Mouse (Mus musculus) left cerebral cortex, postnatal 4 days (tissue): ENCODE data around the gene Robo3. TPM values are rescaled to one million over a fixed set of nuclear protein-coding genes. Genes with fewer than 3 reads are reported as not detected.

Experiments
- DNase-seq: peaks from one replicate; pipeline ENCODE4 v3.0.0-alpha.2; 2022
- intact Hi-C: fragments of 180-260 bp; cut with DNase I; formaldehyde crosslinking; loops from one replicate; pipeline ENCODE4 v1.15.1; 2025
- total RNA-seq, 2 experiments: library from RNA; stranded (reverse); gene quantifications; 2 replicates each; pipeline ENCODE4 v1.2.3; 2021

Gene Robo3
- 1 to 10 TPM; 6.1 to 6.6 TPM for total RNA-seq

DNA sequence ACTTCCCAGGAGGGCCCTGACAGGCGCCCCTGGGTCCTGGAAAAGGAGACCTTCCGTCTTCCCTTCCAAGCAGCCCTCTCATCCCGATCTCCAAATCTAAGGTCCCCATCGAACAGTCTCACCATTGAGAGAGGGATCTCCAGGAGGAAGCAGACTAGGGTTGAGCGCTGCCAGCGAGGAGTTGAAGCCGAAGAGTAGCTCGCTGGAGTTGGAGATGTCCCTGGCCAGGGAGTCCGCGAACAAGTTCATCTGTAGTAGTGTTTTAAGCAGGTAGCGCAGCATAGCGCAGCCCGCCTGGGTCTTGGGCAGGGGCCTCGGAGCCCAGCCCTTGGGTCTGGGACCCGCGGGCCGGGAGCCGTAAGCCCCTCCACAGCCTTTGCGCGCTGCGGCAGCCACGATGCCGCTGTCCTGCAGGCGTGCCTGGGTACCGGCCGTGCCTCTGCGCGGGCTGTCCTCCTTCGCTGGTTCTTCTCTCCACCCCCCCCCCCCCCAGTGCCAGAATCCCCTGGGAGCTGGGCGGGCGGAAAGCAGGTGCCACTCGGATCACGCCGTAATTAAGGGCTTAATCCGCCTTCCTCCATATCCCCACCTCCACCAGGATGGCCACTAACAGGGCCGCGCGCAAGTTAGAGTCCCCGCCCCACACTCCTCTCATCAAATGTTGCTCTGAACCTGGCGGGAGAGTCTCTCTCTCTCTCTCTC lies at the start of gene Robo3:
Gene Robo3, minus strand, starts transcription at position 527 of the 702 bp plus-strand sequence.
- intact Hi-C loops, result loop anchor here (5.0 to 10.0 kb wide), 2 partner anchors 114 to 502 kb away; no protein-coding TSS in a partner anchor

DNA sequence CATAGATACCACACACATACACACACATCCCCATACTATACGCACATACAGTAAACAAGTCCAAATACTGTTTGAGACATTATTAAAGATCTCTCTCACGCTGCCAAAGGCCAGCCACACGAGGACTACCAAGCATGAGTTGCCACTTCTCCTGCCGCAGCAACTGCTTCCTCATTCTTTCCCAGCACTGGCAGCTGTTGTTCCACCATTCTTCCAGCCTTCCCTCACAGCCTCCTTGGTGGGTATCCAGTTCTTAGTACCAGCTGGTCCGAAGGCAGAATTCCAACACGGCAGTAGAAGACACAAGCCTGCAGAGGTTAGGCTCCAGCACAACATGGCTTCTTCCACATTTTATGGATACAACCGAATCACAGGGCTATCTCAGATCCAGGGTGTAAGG lies 41.9 kb upstream of the Robo3 start:
- intact Hi-C loops, result no loop called here
- peak; percentile 43 for DNase-seq

More for the DNA sequence above, at the start of gene Robo3:
- DNase-seq, result no peak

DNA sequence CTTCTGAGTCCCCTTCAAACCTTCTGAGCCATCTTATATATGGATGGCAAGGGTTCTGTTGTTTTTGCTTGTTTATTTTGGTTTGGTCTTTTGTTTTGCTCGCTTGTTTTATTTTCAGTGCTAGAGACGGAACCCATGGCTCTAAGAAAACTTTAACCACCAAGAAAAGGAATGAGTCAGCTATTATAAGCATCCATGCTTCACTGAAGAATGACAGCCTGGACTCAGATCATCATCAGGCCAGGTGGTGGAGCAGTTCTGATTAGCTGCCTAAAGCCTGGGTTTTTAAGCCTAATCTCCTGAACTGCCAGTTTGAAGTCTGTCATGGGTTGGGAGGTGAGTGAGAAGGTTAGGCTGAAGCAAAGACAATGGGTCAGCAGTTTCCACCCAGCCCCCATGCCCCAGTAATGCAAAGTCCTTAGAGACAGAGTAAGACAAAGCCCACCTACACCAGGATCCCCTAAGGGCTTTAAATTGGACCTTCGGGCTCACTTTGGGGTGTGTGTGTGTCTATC lies 40.6 kb upstream of the Robo3 start:
- no peak for DNase-seq
- intact Hi-C loops, result no loop called here

DNA sequence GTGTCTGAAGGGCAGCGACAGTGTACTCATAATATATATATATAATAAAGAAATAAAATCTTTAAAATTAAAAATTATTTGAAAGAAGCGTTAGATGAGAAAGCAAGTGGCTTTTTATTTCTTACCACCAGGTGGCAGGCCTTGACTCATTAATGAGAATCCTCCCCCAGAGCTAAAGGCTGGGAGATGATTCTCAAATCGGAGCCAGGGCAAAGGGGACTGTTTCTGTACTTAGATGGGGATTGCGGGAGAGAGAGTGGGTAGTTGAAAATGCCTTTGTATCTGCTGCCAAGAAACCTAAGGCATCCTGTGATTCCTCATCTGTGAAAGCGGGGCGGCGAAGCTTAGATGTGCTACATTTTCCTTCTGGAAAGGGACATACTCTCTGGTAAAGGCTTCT lies 29.7 kb upstream of the Robo3 start:
- DNase-seq, result peak; percentile 44
- intact Hi-C loops, result loop anchor here (2.0 to 10.0 kb wide), 2 partner anchors 154 to 472 kb away; no protein-coding TSS in a partner anchor

DNA sequence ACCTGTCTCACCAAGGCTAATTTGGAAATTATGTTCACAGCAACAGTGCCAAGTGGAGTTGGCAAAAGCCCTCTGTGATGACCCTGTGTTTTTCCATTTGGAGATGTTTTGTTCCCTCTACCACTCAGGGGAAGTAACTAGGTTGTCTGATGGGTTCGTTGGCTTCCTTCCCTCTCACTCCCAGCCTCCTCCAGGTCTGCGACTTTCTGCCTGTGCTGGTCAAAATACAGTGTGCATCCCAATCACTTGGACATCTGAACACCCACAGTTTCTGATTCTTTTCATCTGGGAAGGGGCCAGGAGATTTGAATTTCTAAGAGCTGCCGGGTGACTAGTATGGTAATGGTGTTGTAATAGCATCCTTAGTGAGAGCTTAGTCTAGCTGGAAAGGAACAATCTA lies 28.5 kb upstream of the Robo3 start:
- intact Hi-C loops, result loop anchor here (10.0 kb wide), 1 partner anchor 473 kb away; no protein-coding TSS in a partner anchor
- no peak for DNase-seq

DNA sequence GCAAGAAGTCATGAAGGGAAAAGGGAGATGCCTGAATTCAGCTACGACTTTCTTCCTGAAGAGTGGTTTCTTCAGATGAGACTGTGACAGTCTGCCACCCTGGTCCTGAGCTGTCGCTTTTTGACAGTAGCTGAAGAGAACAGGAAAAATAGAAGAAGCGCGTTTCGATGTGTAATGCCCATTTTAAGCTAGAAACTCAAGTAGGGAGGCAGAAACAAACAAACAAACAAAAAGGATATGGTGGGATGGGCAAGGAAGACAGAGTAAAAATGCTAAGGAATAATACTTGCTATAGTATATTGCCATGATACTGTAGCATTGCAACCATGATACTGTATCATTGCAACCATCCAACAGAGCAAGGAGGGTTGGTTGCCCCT lies 27.9 kb upstream of the Robo3 start:
- DNase-seq, result no peak
- intact Hi-C loops, result loop anchor here (10.0 kb wide), 1 partner anchor 474 kb away; no protein-coding TSS in a partner anchor

DNA sequence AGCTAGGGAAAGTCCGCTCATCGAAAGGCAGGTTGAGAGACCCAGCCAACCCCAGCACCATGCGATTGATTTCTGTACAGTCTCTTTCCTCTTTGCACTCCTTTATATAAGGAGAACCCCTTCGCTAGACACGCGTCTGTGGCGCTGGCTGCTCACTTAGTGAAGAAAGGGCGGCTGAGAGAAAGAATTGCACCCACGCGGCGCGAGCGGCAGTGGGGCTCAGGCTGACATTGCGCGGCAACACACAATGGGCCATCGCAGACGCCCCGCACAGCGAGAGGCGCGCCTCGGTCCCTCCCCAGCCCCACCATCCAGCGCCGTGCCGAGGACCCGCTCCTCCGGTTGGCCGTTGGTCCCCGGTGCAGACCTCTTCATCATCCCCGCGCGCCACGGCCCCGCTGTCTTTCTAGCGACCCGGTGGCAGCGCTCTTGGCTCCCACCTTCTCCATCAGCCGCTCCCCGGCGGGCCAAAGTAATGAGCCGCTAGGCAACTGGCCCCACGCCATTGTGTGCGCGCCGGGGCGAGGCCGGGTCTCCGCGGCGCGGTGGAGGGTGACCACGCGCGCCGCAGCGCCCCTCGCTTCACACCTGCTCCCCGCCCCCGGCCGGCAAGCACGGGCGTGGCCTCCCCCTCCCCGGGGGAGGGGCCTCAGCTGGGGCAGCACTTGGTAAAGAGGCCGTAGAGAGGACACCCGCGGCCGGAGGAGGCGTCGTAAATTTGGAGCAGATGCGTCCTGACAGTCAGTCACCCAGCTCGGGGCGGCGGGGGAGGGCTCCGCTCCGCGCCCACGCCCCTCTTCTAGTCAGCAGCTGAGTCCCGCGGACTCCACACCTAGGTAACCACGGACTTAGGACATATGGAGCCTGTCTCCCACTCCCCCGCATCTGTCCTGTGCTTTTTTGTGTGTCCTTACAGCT lies 27.3 kb upstream of the Robo3 start:
- intact Hi-C loops, result loop anchor here (10.0 kb wide), 1 partner anchor 474 kb away; no protein-coding TSS in a partner anchor
- DNase-seq, result peak; percentile 68

DNA sequence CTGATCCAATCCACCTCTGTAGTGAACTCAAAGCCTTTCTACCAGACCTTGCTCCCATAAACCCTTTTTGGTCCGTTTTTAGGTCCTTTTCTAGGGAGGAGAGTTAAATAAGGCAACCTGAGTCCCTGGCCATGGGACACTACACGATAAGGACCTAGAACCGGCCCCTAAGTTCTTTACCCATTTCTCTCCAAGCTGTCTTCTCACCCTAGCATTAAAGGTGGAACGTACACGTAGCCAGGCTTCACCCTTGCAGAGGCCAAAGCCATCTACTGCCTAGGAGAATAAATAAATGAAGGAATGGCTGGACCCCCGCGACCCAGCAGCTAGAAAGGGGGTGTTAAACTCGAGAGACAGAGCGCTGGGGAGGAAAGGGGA lies 26.6 kb upstream of the Robo3 start:
- intact Hi-C loops, result loop anchor here (10.0 kb wide), 1 partner anchor 475 kb away; no protein-coding TSS in a partner anchor
- no peak for DNase-seq

DNA sequence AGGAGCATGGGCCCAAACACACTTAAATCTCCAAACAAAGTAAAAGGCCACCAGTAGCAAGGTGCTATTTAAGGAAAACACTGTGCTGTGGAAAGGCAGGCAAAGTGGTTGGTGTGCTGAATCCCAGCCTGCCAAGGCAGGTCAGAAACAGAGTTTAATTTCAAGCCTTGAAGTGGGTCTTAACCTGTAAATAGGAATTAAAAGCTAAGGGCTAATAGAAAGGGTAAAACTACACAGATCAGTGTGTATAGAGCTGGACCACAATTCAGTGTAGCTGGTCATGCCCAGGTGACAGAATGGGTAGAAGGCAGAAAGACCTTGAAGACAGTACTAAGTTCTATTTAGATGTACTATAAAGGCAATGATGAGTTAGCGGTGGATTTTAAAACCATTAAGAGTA lies 24.1 kb upstream of the Robo3 start:
- no peak for DNase-seq
- intact Hi-C loops, result no loop called here

DNA sequence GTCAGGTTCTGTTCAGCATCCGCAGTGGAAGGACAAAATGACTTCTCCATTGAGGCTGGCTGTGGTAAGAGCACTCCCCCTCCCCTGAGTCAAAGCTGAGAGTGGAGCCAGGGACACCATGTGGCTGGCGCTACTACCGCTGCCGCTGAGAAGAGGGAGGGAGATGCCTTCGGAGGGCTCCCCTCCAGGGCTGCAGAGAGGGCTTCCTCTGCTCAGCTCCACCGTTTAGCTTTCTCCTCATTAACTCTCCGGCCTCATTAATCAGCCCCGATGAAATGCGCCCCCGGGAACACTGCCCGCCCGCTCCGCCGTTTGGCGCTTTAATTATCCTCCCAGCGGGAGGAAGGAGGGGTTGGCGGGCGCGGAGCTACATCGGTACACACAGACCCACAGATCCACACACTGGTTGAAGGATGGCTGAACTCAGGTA lies 23.4 kb upstream of the Robo3 start:
- DNase-seq, result peak; percentile 78
- intact Hi-C loops, result no loop called here

DNA sequence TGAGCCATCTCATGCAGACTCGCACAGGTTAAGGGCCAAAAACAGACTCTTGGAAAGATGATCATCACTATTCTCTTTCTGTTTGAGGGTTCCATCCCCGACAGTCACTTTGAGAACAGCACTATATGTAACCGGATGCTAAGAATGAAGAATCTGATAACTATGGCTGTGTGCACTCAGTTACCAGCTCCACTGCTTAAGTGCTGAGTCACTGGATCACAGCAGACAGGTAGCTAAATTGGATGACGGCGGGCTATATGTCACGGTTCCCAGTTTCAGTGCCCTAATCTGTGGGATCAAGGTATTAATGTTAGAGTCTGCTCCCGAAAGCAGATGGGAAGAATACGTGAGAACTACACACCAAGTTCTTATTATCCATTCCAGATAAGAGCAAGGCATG lies 22.8 kb upstream of the Robo3 start:
- no peak for DNase-seq
- intact Hi-C loops, result no loop called here

DNA sequence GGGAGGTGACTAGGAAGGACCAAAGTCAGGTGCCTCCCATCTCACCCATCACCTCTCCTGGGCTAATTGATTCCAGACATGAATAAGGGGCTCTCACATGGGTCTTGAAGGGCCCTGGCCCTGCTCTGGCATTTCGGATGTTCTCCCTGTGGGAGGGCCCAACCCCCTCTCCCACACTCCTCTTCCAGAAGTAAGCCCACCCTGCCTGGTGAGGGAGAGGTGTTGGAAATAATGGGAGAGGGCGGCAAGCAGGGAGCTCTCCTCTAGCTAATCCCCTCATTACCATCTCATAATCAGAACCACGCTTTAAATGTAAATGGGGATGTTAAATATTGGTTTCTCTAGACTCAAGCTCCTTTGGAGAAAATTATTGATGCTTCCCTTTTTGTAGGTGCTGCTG lies 21.9 kb upstream of the Robo3 start:
- no peak for DNase-seq
- intact Hi-C loops, result no loop called here

DNA sequence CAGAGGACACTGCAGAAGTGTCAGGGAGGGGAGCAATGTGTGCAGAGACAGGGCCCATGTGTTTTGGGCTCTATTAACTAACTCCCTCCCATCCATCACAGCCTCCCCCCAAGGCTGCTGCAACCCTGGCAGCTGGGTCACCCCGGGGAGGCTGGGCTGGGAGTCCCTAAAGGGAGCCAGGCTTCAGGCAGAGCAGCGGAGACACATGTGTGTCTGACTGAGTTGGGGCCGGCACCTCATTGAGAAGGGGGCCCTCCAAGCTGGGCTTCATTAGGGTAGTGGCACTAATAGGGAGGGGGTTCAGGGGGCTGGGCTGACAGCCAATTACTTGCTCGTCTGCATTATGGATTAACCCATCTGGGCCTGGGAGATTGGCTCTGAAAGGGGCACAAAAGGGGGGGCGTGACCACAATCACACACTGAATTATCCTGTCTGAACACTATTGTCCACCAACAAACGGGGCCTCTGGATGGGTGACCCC lies 21.0 kb upstream of the Robo3 start:
- peak; percentile 34 for DNase-seq
- intact Hi-C loops, result no loop called here

DNA sequence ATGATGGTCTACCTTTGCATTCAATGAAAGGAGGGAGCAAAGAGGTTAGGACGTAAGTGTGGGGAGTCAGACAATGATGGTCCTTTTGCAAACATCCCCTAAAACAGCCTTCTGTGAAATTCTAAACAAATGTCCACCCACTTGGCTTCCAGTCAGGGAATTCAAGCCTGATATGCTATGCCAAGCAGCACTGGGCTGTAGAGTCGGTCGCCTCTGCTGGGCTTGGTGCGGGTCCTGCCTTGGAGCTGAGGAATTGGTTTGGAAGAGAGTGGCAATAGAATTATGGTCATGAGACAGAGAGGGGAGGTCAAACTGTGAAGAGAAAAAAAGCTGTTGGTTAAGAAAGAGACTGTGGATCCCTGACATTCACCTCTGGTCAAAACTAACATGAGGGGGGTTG lies 20.3 kb upstream of the Robo3 start:
- DNase-seq, result no peak
- intact Hi-C loops, result no loop called here

DNA sequence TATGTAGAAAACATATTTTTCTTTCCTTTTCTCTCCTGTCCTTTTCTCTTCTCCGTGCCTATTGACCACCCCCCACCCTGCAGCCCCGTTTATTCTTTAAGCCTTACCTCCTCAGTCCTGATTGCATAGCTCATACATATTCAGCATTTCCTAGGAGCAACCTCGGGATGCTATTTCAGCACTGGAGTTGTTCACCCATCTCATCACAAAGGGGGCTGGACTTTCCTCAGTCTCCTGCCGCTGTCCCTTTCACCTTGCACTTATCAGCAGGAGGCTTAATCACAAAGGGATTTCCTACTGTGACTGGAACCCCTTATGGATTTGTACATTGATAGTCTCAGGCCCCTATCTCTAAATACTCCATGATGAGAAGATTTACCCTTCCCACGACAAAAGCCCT lies 19.4 kb upstream of the Robo3 start:
- intact Hi-C loops, result no loop called here
- no peak for DNase-seq

DNA sequence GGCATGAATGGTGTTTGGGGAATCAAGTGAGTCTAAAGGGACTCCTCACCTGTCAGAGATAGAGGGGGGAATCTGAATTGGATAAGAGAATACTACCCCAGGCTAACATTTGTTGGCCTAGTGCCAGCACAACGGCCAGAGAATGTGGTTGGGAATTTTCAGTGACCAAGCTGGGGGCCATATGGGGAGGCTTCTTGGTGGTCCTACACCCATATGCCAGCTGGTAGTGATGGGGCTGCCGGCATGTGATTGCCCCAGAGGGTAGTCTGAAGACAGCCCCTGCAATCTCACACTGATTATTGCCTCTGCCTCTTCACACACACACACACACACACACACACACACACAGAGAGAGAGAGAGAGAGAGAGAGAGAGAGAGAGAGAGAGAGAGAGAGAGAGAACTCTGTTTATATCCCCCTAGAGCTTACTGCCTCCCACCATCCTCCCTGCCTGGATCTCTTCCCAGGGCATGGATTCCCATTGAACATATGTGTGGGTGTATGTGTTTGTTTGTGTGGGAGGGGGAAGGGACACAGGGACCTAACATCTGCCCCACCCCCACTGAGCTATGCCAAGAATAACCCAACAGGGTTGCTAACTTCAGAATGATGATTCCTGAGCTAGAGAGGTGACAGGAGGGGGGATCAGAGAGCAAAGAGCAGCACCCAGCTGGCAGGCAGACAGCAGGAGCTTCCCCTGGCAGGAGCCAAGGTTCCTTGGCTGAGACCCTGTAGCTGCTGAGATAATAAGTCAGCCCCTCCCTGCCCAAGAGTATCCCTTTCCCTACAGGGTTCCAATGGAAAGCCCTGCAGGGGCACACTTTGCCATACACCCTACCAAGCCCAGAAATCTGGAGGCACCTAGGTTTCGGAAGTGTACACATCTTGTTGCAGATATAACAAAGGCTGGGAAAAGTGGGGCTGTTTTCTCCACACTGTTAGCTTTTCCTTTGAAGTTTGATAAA lies 5.0 kb upstream of the Robo3 start:
- intact Hi-C loops, result loop anchor here (10.0 kb wide), 1 partner anchor 497 kb away; no protein-coding TSS in a partner anchor
- peak; percentile 61 for DNase-seq

DNA sequence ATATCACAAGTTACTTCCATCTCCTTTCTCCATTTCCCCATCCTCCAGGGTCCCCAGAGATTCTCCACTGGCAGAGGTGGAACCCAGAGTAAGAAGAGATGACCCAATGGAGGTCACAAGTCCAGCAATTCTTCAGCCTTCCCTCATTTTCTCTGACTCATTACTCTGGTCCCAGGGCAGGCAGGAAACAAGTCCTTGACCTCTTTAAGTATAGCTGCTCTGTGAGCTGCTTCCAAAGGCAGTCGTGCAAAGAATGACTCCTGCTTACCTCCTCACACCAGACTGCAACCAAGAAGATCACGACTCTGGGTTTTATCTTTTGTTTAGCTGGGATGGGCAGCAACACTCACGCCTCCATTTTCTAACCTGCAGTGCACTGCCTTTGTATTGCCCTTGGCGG lies 2.6 kb upstream of the Robo3 start:
- intact Hi-C loops, result loop anchor here (10.0 kb wide), 1 partner anchor 499 kb away; no protein-coding TSS in a partner anchor
- DNase-seq, result no peak

DNA sequence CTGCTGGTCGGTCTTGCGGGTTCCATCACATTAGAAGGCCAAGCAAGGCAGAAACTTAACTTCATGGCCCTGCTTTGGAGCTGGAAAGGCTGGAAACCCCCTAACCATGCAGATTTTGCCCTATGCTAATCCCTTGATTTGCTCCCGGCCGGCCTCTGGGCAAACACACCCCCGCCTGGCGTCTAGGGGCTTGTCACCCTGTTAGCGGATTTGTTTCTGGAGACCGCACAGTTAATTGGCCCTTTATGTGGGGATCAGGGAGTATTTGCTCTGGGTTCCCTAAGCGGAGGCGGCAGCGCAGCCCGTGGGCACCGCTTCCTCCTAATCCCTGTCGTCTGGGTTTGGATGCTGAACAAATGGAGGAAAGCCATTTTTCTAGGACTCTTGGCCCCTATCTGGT lies 1.9 kb upstream of the Robo3 start:
- intact Hi-C loops, result loop anchor here (5.0 to 10.0 kb wide), 2 partner anchors 112 to 500 kb away; no protein-coding TSS in a partner anchor
- DNase-seq, result no peak

DNA sequence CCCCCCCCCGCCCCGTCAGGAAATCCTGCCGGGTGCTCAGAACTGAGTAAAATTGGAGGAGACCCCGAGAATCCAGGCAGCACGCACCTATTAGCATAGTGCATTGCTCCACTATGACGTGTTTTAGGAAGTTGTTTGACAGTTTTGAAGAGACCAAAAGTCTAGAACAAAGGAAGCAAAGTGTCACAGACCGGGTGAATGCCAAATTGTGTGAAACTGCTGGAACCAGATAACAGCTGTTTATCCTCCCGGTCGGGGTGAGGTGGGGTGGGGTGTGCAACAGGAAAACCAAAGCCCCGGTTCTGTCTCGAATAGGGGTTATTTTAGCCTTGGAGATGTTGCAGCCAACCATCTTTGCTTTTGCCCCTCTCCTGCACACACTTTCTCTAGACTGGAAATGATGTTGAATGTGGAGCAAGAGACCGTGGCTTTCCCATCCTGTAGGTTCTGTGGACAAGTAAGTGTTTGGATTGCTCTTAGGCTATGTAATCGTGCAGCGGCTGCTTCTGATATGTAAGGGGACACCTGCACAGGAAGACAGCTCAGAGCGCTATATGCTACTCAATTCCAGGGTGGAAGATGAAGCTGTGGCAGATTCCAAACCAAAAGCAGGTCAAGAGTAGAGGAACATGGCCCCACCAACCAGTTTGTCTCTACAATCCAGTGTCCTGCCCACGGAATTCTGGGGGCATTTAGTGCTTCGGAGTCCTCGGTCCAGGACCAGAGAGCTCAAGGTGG lies 946 bp upstream of the Robo3 start:
- no peak for DNase-seq
- intact Hi-C loops, result loop anchor here (5.0 to 10.0 kb wide), 2 partner anchors 113 to 501 kb away; no protein-coding TSS in a partner anchor
